Comparison of ENCODE assay signal across 8 mouse cellular contexts in genomic region chr2:61805541-61806345, GRCm38 (mm10). TPM values are rescaled to one million over a fixed set of nuclear protein-coding genes. Genes with fewer than 3 reads are reported as not detected.
DNase-seq lines count a peak whose midpoint lies in the region; ATAC-seq and TF ChIP-seq lines count a peak whose summit lies in the region.

No protein-coding gene starts in this region.

- peak overlapping the region; percentile 42 for H3K4me2 ChIP-seq in forebrain, embryonic 12.5 days
- no peak overlapping the region; the same call in 1 of the 2 replicates for H3K4me2 ChIP-seq in kidney, postnatal 0 days (ENCODE audit: low read length)
- H3K4me2 ChIP-seq in neural tube, embryonic 15.5 days = peak overlapping the region; percentile 5; the same call in 1 of the 2 replicates

- no peaks in the 10 kb centered on the region for H3K9me3 ChIP-seq in forebrain, embryonic 12.5 days
- no peaks in the 10 kb centered on the region for H3K9me3 ChIP-seq in kidney, postnatal 0 days (replicated peaks; ENCODE audit: low read length)
- H3K9me3 ChIP-seq in neural tube, embryonic 15.5 days (replicated peaks) = no peaks in the 10 kb centered on the region

- under 1% methylated on average over 39 of the region's 39 CpGs for WGBS in forebrain, embryonic 12.5 days
- 1% methylated on average over 39 of the region's 39 CpGs for WGBS in kidney, postnatal 0 days
- WGBS in neural tube, embryonic 15.5 days = under 1% methylated on average over 39 of the region's 39 CpGs

- peak overlapping the region; percentile 94 for H3K27ac ChIP-seq in layer of hippocampus, adult 2 months
- H3K27ac ChIP-seq in brown adipose tissue, adult 24 weeks (replicated peaks; ENCODE audit: low read depth, low read length) = no peak overlapping the region
- peak overlapping the region; percentile 92 for H3K27ac ChIP-seq in forebrain, embryonic 12.5 days
- no peak overlapping the region for H3K27ac ChIP-seq in kidney, postnatal 0 days
- H3K27ac ChIP-seq in neural tube, embryonic 15.5 days (replicated peaks) = no peak overlapping the region

- peak overlapping the region; percentile 65 for H3K9ac ChIP-seq in forebrain, embryonic 12.5 days
- H3K9ac ChIP-seq in kidney, postnatal 0 days (ENCODE audit: low read depth, low read length) = no peak overlapping the region
- no peak overlapping the region for H3K9ac ChIP-seq in neural tube, embryonic 15.5 days (replicated peaks)

- H3K4me1 ChIP-seq in brown adipose tissue, adult 24 weeks (ENCODE audit: control insufficient read depth, insufficient read depth, insufficient read length, low read length) = peaks cover 12% of the 10 kb centered on the region
- peaks cover 34% of the 10 kb centered on the region for H3K4me1 ChIP-seq in forebrain, embryonic 12.5 days
- no peaks in the 10 kb centered on the region for H3K4me1 ChIP-seq in kidney, postnatal 0 days (replicated peaks; ENCODE audit: insufficient read depth, low read length)
- H3K4me1 ChIP-seq in neural tube, embryonic 15.5 days = peaks cover 23% of the 10 kb centered on the region

- H3K27me3 ChIP-seq in forebrain, embryonic 12.5 days = peaks cover 78% of the 10 kb centered on the region
- peaks cover 70% of the 10 kb centered on the region for H3K27me3 ChIP-seq in kidney, postnatal 0 days (ENCODE audit: insufficient read depth, low read length)
- peaks cover 74% of the 10 kb centered on the region for H3K27me3 ChIP-seq in neural tube, embryonic 15.5 days (replicated peaks)

- peak; percentile 21; the same call in 1 of the 2 replicates for ATAC-seq in forebrain, embryonic 12.5 days (ENCODE audit: low FRiP score)
- 0 out of 2 replicates have a peak, but pooled peaks have one; percentile 20 for ATAC-seq in kidney, postnatal 0 days (replicated peaks; ENCODE audit: low FRiP score, low read depth)
- 0 out of 2 replicates have a peak, but pooled peaks have one; percentile 19 for ATAC-seq in neural tube, embryonic 15.5 days (ENCODE audit: low FRiP score)
- ATAC-seq in monocyte, adult 5-6 weeks (replicated peaks; ENCODE audit: insufficient number of reproducible peaks, low FRiP score, low TSS enrichment, poor library complexity, severe bottlenecking) = no peak

- H3K36me3 ChIP-seq in forebrain, embryonic 12.5 days (replicated peaks) = no peaks in the 10 kb centered on the region
- no peaks in the 10 kb centered on the region for H3K36me3 ChIP-seq in kidney, postnatal 0 days (ENCODE audit: insufficient read depth, low read length)
- H3K36me3 ChIP-seq in neural tube, embryonic 15.5 days = no peaks in the 10 kb centered on the region

- no peak for TF ChIP-seq CTCF in layer of hippocampus, adult 2 months (conservative IDR thresholded peaks at IDR 0.05)
- TF ChIP-seq CTCF in kidney, postnatal 0 days (IDR thresholded peaks at IDR 0.05; ENCODE audit: low read depth) = no peak

- no peak for DNase-seq in layer of hippocampus, adult 2 months (ENCODE audit: low spot score in 2 of 2)
- DNase-seq in layer of hippocampus, adult 9-10 months (ENCODE audit: low spot score) = no peak
- DNase-seq in kidney, postnatal 0 days (ENCODE audit: low spot score) = peak; percentile 41
- no peak for DNase-seq in T-cell, adult 2 months (ENCODE audit: low spot score)

- H3K4me3 ChIP-seq in layer of hippocampus, adult 2 months = peak overlapping the region; percentile 71
- H3K4me3 ChIP-seq in brown adipose tissue, adult 24 weeks (ENCODE audit: insufficient read depth, low read depth, low read length) = peak overlapping the region; percentile 5; the same call in 1 of the 2 replicates
- peak overlapping the region; percentile 43 for H3K4me3 ChIP-seq in forebrain, embryonic 12.5 days (replicated peaks)
- H3K4me3 ChIP-seq in kidney, postnatal 0 days (replicated peaks; ENCODE audit: low read depth, low read length) = 0 out of 2 replicates have a peak overlapping the region, but pooled peaks have one; percentile 13
- H3K4me3 ChIP-seq in neural tube, embryonic 15.5 days (replicated peaks) = 0 out of 2 replicates have a peak overlapping the region, but pooled peaks have one; percentile 3

RNA-seq across cellular contexts. Expression of gene Tbr1, which starts 3.0 kb away (rescaled TPM):
- total RNA-seq in layer of hippocampus, adult 2 months (2021) = 10 to 100 TPM; 41.1 to 45.3 TPM
- polyA plus RNA-seq in brown adipose tissue, adult 24 weeks (2012; ENCODE audit: insufficient read depth, insufficient read length, missing spikeins) = not detected in 2 replicates
- polyA plus RNA-seq in forebrain, embryonic 12.5 days (2016; fragmentation: Nextera tagmentation; extraction: Ambion mirVana) = 42.2 and 45.3 TPM in 2 replicates
- 0.04 TPM in 1 of 2 replicates, not detected in the other for polyA plus RNA-seq in kidney, postnatal 0 days (2015; fragmentation: Nextera tagmentation; extraction: Ambion mirVana)
- polyA plus RNA-seq in neural tube, embryonic 15.5 days (2015; fragmentation: Nextera tagmentation; extraction: Ambion mirVana) = 0.06 and 0.13 TPM in 2 replicates
- total RNA-seq in monocyte, adult 5-6 weeks (2017) = 0.19 TPM in 1 of 3 replicates, not detected in the others

Comparison
In these comparisons a context has a peak if more than half of its experiments do, and no peak if none do; other contexts are left out.
1. H3K27ac ChIP-seq: peak in layer of hippocampus, adult 2 months (single experiment) and forebrain, embryonic 12.5 days (single experiment); none in brown adipose tissue, adult 24 weeks (single experiment), kidney, postnatal 0 days (single experiment) and neural tube, embryonic 15.5 days (single experiment).
2. H3K4me3 ChIP-seq: peak in every context shown above with its lines; median percentile 71 in layer of hippocampus, adult 2 months; 43 in forebrain, embryonic 12.5 days; 13 in kidney, postnatal 0 days; 5 in brown adipose tissue, adult 24 weeks; 3 in neural tube, embryonic 15.5 days.
3. RNA of gene Tbr1, which starts 3.0 kb away (polyA plus RNA-seq): 42.2 to 45.3 TPM in forebrain, embryonic 12.5 days; 0.06 to 0.13 TPM in neural tube, embryonic 15.5 days, 0.04 TPM in kidney, postnatal 0 days and not detected in brown adipose tissue, adult 24 weeks; every median in the first group is over 10 times any median in the second.